Mouse (Mus musculus): ENCODE data around the gene Nsun5. TPM values are rescaled to one million over a fixed set of nuclear protein-coding genes. Genes with fewer than 3 reads are reported as not detected.
A peak's percentile ranks its signal among the peaks of the same experiment; 100 is the strongest.

Gene Nsun5
- total and polyA plus RNA-seq, 2 experiments from 2014 or later: 20.2 to 20.4 TPM

DNA sequence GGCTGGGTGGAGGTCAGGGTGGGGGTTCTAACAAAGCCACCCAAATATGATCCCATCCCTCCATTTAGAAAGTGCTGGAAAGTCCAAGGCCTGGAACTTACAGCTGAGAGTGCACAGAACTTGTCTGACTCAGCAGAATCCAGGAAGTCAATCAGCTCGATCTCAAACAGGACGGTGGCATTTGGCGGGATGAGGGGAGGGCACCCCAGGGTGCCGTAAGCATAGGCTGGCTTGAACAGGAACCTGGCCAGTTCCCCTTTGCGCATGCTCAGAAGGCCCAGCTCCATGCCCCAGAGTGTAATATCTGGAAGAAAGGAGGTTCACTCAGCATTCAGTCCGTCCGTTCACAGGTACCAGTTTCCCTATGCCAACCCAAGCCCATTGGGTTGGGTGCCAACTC lies 23.8 kb upstream of the Nsun5 start:
- Histone ChIP-seq H3K27me3 (ENCODE audit: insufficient read depth, low read length) (no peaks in the 10 kb centered on the region), H3K9ac (no peak overlapping the region), H3K4me1 (ENCODE audit: insufficient read depth) (no peaks in the 10 kb centered on the region), H3K27ac (ENCODE audit: low read depth, low read length) (no peak overlapping the region), H3K9me3 (ENCODE audit: low read length) (no peaks in the 10 kb centered on the region), H3K4me2 (ENCODE audit: low read depth) (no peak overlapping the region), H3K36me3 (ENCODE audit: insufficient read depth) (no peaks in the 10 kb centered on the region), H3K4me3 (ENCODE audit: low read depth, low read length) (no peak overlapping the region)
- DNase-seq (no peak), ATAC-seq (no peak)
- TF ChIP-seq CTCF (IDR thresholded peaks at IDR 0.05; ENCODE audit: low read depth): no peak
- WGBS: 71% methylated on average over 7 of the region's 7 CpGs

DNA sequence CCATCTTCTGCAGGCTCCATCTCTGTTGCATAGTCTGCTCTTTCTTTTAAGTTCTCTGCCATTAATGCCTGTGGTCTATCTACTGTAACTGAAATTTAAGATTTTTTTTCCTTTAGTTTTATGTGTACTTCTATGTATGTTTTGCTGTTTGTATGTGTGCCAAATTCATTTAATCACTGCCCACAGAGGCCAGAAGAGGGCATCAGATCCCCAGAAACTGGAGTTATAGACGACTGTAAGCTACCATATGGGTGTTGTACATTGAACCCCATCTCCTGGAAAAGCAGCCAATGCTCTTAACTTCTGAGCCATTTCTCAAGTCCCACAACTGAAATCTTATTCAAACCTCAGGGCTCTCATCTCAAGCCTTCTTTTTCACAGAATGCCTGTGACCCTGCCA lies 23.3 kb upstream of the Nsun5 start:
- 25% methylated on average over 1 of the region's 1 CpGs for WGBS
- no peak for DNase-seq

DNA sequence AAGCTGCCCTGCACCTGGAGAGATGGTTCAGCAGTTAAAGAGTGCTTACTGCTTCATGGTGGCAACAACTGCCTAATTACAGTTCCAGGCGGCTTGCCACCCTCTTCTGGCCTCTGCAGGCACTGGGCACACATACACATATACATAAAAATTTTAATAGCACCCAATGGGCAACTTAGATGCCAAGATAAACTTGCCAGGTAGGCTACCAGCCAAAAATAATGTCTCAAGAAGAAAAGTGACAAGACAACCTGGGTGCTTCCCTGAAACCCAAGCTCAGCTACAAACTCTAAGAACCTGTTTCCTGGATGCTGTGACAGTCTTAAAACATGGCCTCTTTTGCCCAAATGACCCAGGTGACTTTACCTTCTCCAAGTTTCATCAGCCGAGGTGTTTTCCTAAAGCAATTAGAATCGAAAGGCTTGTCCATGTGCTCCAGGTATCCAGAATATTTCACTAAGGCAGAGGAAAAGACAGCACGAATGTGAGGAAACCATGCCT lies 22.2 kb upstream of the Nsun5 start:
- Histone ChIP-seq H3K9me3 (ENCODE audit: low read length) (no peaks in the 10 kb centered on the region), H3K27me3 (ENCODE audit: insufficient read depth, low read length) (no peaks in the 10 kb centered on the region), H3K9ac (no peak overlapping the region), H3K4me1 (ENCODE audit: insufficient read depth) (no peaks in the 10 kb centered on the region), H3K27ac (ENCODE audit: low read depth, low read length) (no peak overlapping the region), H3K4me3 (ENCODE audit: low read depth, low read length) (no peak overlapping the region), H3K36me3 (ENCODE audit: insufficient read depth) (no peaks in the 10 kb centered on the region), H3K4me2 (ENCODE audit: low read depth) (no peak overlapping the region)
- TF ChIP-seq CTCF (IDR thresholded peaks at IDR 0.05; ENCODE audit: low read depth): no peak
- ATAC-seq: no peak
- 67% methylated on average over 4 of the region's 4 CpGs for WGBS
- no peak for DNase-seq

More for the DNA sequence above, 23.3 kb upstream of the Nsun5 start:
- Histone ChIP-seq H3K9me3 (ENCODE audit: low read length) (no peaks in the 10 kb centered on the region), H3K36me3 (ENCODE audit: insufficient read depth) (no peaks in the 10 kb centered on the region), H3K4me3 (ENCODE audit: low read depth, low read length) (no peak overlapping the region), H3K9ac (no peak overlapping the region), H3K4me2 (ENCODE audit: low read depth) (no peak overlapping the region), H3K27me3 (ENCODE audit: insufficient read depth, low read length) (no peaks in the 10 kb centered on the region), H3K27ac (ENCODE audit: low read depth, low read length) (no peak overlapping the region), H3K4me1 (ENCODE audit: insufficient read depth) (no peaks in the 10 kb centered on the region)
- no peak for ATAC-seq
- peak; percentile 33 for TF ChIP-seq CTCF (IDR thresholded peaks at IDR 0.05; ENCODE audit: low read depth)

DNA sequence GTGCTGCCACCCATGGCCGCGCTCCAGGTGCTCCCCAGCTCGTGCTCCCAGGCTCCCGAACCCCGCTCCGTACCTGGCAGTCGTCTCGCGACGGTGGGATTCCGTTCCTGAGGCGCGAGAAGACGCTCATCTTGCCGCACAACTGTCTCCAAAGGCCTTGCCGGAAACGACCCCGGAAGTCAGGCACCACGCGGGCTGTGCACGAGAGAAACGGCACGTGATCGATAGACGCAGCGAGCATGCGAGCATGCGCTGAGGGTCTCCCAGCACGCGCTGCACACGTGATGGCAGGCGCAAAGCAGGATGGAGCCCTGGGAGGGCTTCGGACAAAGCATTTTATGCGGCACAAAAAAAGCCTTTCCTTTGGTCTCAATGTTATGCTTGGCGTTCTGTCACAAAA lies 19.9 kb upstream of the Nsun5 start, which contains the start of gene Fkbp6:
Fkbp6 (minus strand) TSS at position 183 of the 400 bp plus-strand sequence.
- Histone ChIP-seq H3K4me2 (ENCODE audit: low read depth) (no peak within 1 kb of the TSS), H3K4me3 (ENCODE audit: low read depth, low read length) (no peak within 1 kb of the TSS), H3K9me3 (ENCODE audit: low read length) (no peaks in the 10 kb centered on the region), H3K4me1 (ENCODE audit: insufficient read depth) (no peaks in the 10 kb centered on the region), H3K27ac (ENCODE audit: low read depth, low read length) (no peak within 1 kb of the TSS), H3K36me3 (ENCODE audit: insufficient read depth) (no peaks in the 10 kb centered on the region), H3K9ac (no peak within 1 kb of the TSS), H3K27me3 (ENCODE audit: insufficient read depth, low read length) (no peaks in the 10 kb centered on the region)
- TF ChIP-seq CTCF (IDR thresholded peaks at IDR 0.05; ENCODE audit: low read depth): no peak
- DNase-seq: no peak
- 91% methylated on average over 35 of the region's 35 CpGs for WGBS
- no peak for ATAC-seq

DNA sequence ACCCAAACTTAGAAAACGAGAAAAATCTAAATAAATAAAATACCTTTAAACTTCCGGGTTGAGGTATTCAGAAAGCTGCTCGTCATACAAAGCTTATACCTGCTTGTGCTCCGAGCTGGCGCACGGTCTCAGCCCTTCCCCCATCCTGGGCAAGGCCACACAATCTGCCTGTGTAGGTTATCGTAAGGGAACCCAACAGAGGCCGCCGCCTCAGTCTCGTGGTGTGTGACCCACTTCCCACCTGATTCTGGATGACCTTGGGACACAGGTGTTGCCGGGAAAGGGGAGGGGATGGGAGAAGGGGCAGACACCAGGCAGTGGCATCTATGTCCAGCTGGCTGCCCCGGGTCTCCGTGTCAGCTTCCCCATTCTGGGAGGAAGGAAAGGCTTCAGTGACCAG lies 18.1 kb upstream of the Nsun5 start:
- Histone ChIP-seq H3K9ac (no peak overlapping the region), H3K27me3 (ENCODE audit: insufficient read depth, low read length) (no peaks in the 10 kb centered on the region), H3K4me1 (ENCODE audit: insufficient read depth) (no peaks in the 10 kb centered on the region), H3K36me3 (ENCODE audit: insufficient read depth) (no peaks in the 10 kb centered on the region), H3K27ac (ENCODE audit: low read depth, low read length) (no peak overlapping the region), H3K4me3 (ENCODE audit: low read depth, low read length) (no peak overlapping the region), H3K9me3 (ENCODE audit: low read length) (no peaks in the 10 kb centered on the region), H3K4me2 (ENCODE audit: low read depth) (no peak overlapping the region)
- DNase-seq (no peak), ATAC-seq (no peak)
- TF ChIP-seq CTCF (IDR thresholded peaks at IDR 0.05; ENCODE audit: low read depth): no peak
- 85% methylated on average over 13 of the region's 13 CpGs for WGBS

DNA sequence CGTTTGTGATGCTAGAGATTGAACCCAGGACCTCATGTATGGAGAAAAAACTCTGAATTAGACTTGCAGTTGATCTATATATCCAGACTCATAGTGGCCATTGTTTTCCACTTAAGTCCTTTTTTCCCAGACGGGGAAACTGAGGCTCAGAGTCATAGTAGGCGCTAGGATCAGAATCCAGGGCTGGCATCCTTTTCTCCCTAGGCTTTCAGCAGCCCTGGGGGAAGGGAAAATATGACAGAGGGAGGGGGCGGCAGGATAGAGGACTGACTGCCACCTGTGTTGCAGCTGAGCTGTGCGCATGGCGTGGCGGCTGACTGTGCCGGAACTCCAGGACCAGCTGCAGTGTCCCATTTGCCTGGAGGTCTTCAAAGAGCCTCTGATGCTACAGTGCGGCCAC lies 16.8 kb upstream of the Nsun5 start, which contains the start of gene Trim50:
Trim50 (plus strand) TSS at position 301 of the 400 bp plus-strand sequence.
- TF ChIP-seq CTCF (IDR thresholded peaks at IDR 0.05; ENCODE audit: low read depth): no peak
- Histone ChIP-seq H3K27ac (ENCODE audit: low read depth, low read length) (no peak within 1 kb of the TSS), H3K9ac (no peak within 1 kb of the TSS), H3K9me3 (ENCODE audit: low read length) (no peaks in the 10 kb centered on the region), H3K4me1 (ENCODE audit: insufficient read depth) (no peaks in the 10 kb centered on the region), H3K4me3 (ENCODE audit: low read depth, low read length) (no peak within 1 kb of the TSS), H3K27me3 (ENCODE audit: insufficient read depth, low read length) (no peaks in the 10 kb centered on the region), H3K36me3 (ENCODE audit: insufficient read depth) (no peaks in the 10 kb centered on the region), H3K4me2 (ENCODE audit: low read depth) (no peak within 1 kb of the TSS)
- no peak for ATAC-seq
- no peak for DNase-seq
- 69% methylated on average over 9 of the region's 9 CpGs for WGBS

DNA sequence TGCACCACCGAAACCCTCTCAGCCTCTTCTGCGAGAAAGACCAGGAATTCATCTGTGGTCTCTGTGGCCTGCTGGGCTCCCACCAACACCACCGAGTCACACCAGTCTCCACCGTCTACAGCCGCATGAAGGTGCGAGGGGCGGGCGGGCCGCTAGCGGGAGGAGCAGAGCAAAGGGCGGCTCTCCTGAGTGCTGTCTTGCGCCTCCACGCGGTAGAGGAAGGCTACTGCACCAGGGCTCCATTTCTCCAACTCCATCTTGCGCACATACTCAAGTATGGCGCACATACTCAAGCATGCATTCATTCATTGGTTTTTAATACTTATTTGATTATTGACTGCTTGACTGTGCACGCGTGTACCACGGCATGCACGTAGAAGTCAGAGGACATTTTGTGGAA lies 16.2 kb upstream of the Nsun5 start:
- no peak overlapping the region for H3K27ac ChIP-seq (ENCODE audit: low read depth, low read length)
- H3K9me3 ChIP-seq (ENCODE audit: low read length): no peaks in the 10 kb centered on the region
- WGBS: 17% methylated on average over 20 of the region's 20 CpGs
- no peak for DNase-seq
- TF ChIP-seq CTCF (IDR thresholded peaks at IDR 0.05; ENCODE audit: low read depth): peak; percentile 36
- no peak overlapping the region for H3K4me2 ChIP-seq (ENCODE audit: low read depth)
- ATAC-seq: no peak
- H3K36me3 ChIP-seq (ENCODE audit: insufficient read depth): no peaks in the 10 kb centered on the region
- H3K4me1 ChIP-seq (ENCODE audit: insufficient read depth): no peaks in the 10 kb centered on the region
- H3K4me3 ChIP-seq (ENCODE audit: low read depth, low read length): no peak overlapping the region
- no peaks in the 10 kb centered on the region for H3K27me3 ChIP-seq (ENCODE audit: insufficient read depth, low read length)
- no peak overlapping the region for H3K9ac ChIP-seq
